Mouse (Mus musculus) lung, postnatal 0 days (tissue): ENCODE data around the gene 9930104L06Rik. TPM values are rescaled to one million over a fixed set of nuclear protein-coding genes. Genes with fewer than 3 reads are reported as not detected.
A peak's percentile ranks its signal among the peaks of the same experiment; 100 is the strongest.

Source experiments
- ATAC-seq: fragments of 200-750 bp; cut with Nextera tagmentation; 2 replicates; pipeline ENCODE4 v1.8.0; 2017; ENCODE audit warnings: moderate library complexity
- DNase-seq: peaks from one replicate; pipeline ENCODE4 v3.0.0-alpha.2; 2016; ENCODE audit warnings: low spot score
- H3K27ac ChIP-seq: fragments of 300-500 bp; sonication (generic); 2 replicates; pipeline ENCODE4 v1.5.1; 2014; ENCODE audit warnings: antibody characterized with exemption, mild to moderate bottlenecking, low read length, mixed read lengths
- H3K27me3 ChIP-seq: fragments of 300-500 bp; sonication (generic); replicated peaks from 2 replicates; pipeline ENCODE4 v1.6.1; 2014; ENCODE audit warnings: low read length, mixed read lengths; ENCODE audit not compliant: insufficient read depth
- H3K36me3 ChIP-seq: fragments of 300-500 bp; sonication (generic); 2 replicates; pipeline ENCODE4 v1.6.1; 2014; ENCODE audit warnings: low read length, mixed read lengths; ENCODE audit not compliant: insufficient read depth
- H3K4me1 ChIP-seq: fragments of 300-500 bp; sonication (generic); 2 replicates; pipeline ENCODE4 v1.6.1; 2014; ENCODE audit warnings: antibody characterized with exemption, low read depth, low read length, mixed read lengths; ENCODE audit not compliant: insufficient read depth
- H3K4me2 ChIP-seq: fragments of 300-500 bp; sonication (generic); replicated peaks from 2 replicates; pipeline ENCODE4 v1.6.1; 2014; ENCODE audit warnings: low read depth, mild to moderate bottlenecking, low read length, moderate library complexity, mixed read lengths
- H3K4me3 ChIP-seq: fragments of 300-500 bp; sonication (generic); 2 replicates; pipeline ENCODE4 v1.5.1; 2014; ENCODE audit warnings: low read depth, low read length
- H3K9ac ChIP-seq: fragments of 300-500 bp; sonication (generic); replicated peaks from 2 replicates; pipeline ENCODE4 v1.6.1; 2014; ENCODE audit warnings: low read depth, mild to moderate bottlenecking
- H3K9me3 ChIP-seq: fragments of 300-500 bp; sonication (generic); 2 replicates; pipeline ENCODE4 v1.6.1; 2016; ENCODE audit warnings: low read length, mixed read lengths
- CTCF ChIP-seq: IDR thresholded peaks from 2 replicates; pipeline ENCODE4 v1.5.1; 2016; ENCODE audit warnings: antibody characterized with exemption, mild to moderate bottlenecking
- EP300 ChIP-seq: IDR thresholded peaks from 2 replicates; pipeline ENCODE4 v1.6.1; 2016; ENCODE audit warnings: antibody characterized with exemption, mild to moderate bottlenecking, control low read depth
- WGBS: fragments of 180-500 bp; shearing (Covaris S2); extraction: QIAGEN DNeasy Blood & Tissue Kit; methylation state at CpG from one replicate; pipeline ENCODE4 v1.1.7; 2014; 5-methylcytosine and 5-hydroxymethylcytosine counted together
- polyA plus RNA-seq: library from polyadenylated mRNA; unstranded; fragments of >200 nt; fragmentation: Nextera tagmentation; extraction: Ambion mirVana; gene quantifications from 2 replicates; pipeline ENCODE4 v1.2.1, GENCODE M21; 2015

Gene 9930104L06Rik
- polyA plus RNA-seq, 1 experiment from 2014 or later: 7.3 TPM

- peak; percentile 64 for DNase-seq
- H3K27ac ChIP-seq: no peak overlapping the region
- H3K36me3 ChIP-seq: 0 out of 2 replicates have a peak, but pooled peaks cover 5% of the 10 kb centered on the region
- WGBS: 5% methylated on average over 4 of the region's 4 CpGs
- H3K27me3 ChIP-seq: no peaks in the 10 kb centered on the region
- H3K4me1 ChIP-seq: no peaks in the 10 kb centered on the region
- no peaks in the 10 kb centered on the region for H3K9me3 ChIP-seq
- TF ChIP-seq EP300: no peak
- TF ChIP-seq CTCF: peak; percentile 96
- ATAC-seq: peak; percentile 25; the same call in 1 of the 2 replicates
- H3K4me2 ChIP-seq: no peak overlapping the region
- H3K9ac ChIP-seq: no peak overlapping the region
- no peak overlapping the region for H3K4me3 ChIP-seq
Measured at GRCm38 (mm10) chr4:124943022-124943421, 6.2 kb downstream of the 9930104L06Rik start.

DNA sequence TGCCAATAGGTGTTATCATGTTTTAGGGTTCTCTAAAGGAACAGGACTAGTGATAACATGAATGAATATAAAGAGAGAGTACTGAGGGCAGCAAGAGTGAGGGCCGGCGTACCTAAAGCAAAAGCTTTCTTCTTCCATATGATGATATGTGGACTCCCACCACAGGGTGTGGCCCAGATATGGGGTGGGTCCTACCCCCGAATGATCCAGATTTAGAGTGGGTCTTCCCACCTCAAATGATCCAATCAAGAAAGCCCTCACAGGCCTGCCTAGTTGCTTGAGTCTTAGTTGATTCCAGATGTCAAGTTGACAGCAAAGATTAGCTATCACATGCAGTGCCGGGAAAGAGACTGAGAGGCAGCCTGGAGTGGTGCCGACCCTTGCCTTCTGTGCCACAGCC, 6.9 kb downstream of the 9930104L06Rik start:
- TF ChIP-seq CTCF: no peak
- TF ChIP-seq EP300: no peak
- 0 out of 2 replicates have a peak, but pooled peaks cover 5% of the 10 kb centered on the region for H3K36me3 ChIP-seq
- 74% methylated on average over 5 of the region's 5 CpGs for WGBS
- H3K4me1 ChIP-seq: no peaks in the 10 kb centered on the region
- H3K4me3 ChIP-seq: no peak overlapping the region
- no peak overlapping the region for H3K9ac ChIP-seq
- no peak for DNase-seq
- no peak overlapping the region for H3K27ac ChIP-seq
- H3K4me2 ChIP-seq: no peak overlapping the region
- ATAC-seq: no peak
- H3K27me3 ChIP-seq: no peaks in the 10 kb centered on the region
- no peaks in the 10 kb centered on the region for H3K9me3 ChIP-seq

- no peak for ATAC-seq
- DNase-seq: peak; percentile 37
- no peaks in the 10 kb centered on the region for H3K27me3 ChIP-seq
- TF ChIP-seq EP300: no peak
- peak; percentile 64 for TF ChIP-seq CTCF
- no peak overlapping the region for H3K4me3 ChIP-seq
- H3K4me2 ChIP-seq: no peak overlapping the region
- H3K9ac ChIP-seq: no peak overlapping the region
- H3K4me1 ChIP-seq: no peaks in the 10 kb centered on the region
- 54% methylated on average over 2 of the region's 2 CpGs for WGBS
- H3K27ac ChIP-seq: no peak overlapping the region
- no peaks in the 10 kb centered on the region for H3K9me3 ChIP-seq
- H3K36me3 ChIP-seq: 0 out of 2 replicates have a peak, but pooled peaks cover 5% of the 10 kb centered on the region
Measured at GRCm38 (mm10) chr4:124944961-124945360, 8.1 kb downstream of the 9930104L06Rik start.

DNA sequence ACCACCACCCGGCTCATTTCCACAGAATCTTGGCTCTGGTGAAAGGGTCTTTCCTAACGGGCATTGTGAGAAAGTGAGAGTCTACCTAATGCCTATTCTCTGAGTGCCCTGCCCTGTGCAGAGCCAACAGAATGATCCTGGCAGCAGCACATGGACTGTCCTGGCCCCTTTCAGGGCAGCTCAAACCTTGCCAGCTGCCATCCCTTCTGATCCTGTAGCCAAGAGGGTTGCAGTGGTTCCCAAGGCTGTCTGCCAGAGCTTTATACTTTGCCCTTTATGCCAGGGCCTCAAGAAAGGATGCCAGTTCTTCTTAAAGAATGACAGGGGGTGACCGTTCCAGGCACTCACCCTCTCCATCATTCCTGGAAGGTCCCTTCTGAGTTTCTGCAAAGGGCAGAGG, 12.6 kb downstream of the 9930104L06Rik start:
- no peaks in the 10 kb centered on the region for H3K27me3 ChIP-seq
- WGBS: 77% methylated on average over 3 of the region's 3 CpGs
- H3K36me3 ChIP-seq: no peaks in the 10 kb centered on the region
- no peak overlapping the region for H3K4me2 ChIP-seq
- DNase-seq: no peak
- H3K9me3 ChIP-seq: no peaks in the 10 kb centered on the region
- TF ChIP-seq CTCF (no peak), EP300 (no peak)
- 0 out of 2 replicates have a peak, but pooled peaks cover 4% of the 10 kb centered on the region for H3K4me1 ChIP-seq
- ATAC-seq: no peak
- H3K27ac ChIP-seq: no peak overlapping the region
- H3K9ac ChIP-seq: no peak overlapping the region
- no peak overlapping the region for H3K4me3 ChIP-seq

GRCm38 (mm10) chr4:124950181-124951035, 13.6 kb downstream of the 9930104L06Rik start:
- peak overlapping the region; percentile 47; the same call in 1 of the 2 replicates for H3K27ac ChIP-seq
- no peak overlapping the region for H3K9ac ChIP-seq
- no peak overlapping the region for H3K4me3 ChIP-seq
- no peaks in the 10 kb centered on the region for H3K27me3 ChIP-seq
- WGBS: 53% methylated on average over 21 of the region's 21 CpGs
- peak; percentile 77 for DNase-seq
- ATAC-seq: peak; percentile 66
- no peak for TF ChIP-seq EP300
- no peak for TF ChIP-seq CTCF
- H3K4me1 ChIP-seq: 0 out of 2 replicates have a peak, but pooled peaks cover 4% of the 10 kb centered on the region
- H3K4me2 ChIP-seq: no peak overlapping the region
- H3K36me3 ChIP-seq: no peaks in the 10 kb centered on the region
- H3K9me3 ChIP-seq: no peaks in the 10 kb centered on the region

DNA sequence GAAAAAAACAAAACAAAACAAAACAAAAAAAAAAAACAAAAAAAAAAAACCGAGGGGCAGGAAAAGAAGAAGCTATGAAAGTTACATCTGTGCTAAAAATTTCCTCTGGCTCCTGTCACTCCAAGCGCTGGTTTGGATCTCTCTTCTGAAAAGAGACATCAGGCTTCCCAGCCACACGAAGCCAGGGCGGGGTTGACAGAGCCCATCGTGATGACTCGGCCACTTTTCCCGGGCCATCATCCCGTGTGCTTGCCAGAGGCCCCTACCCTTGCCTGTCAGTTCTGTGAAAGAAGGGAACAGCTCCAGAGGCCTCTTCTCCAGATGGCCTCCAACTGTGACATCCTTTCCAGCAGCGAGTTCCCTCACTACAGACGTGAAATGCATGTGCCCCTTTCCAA, 14.2 kb downstream of the 9930104L06Rik start:
- H3K4me2 ChIP-seq: no peak overlapping the region
- H3K9ac ChIP-seq: no peak overlapping the region
- WGBS: 25% methylated on average over 10 of the region's 10 CpGs
- H3K27me3 ChIP-seq: no peaks in the 10 kb centered on the region
- TF ChIP-seq EP300: no peak
- no peak overlapping the region for H3K4me3 ChIP-seq
- DNase-seq (peak; percentile 70), ATAC-seq (peak; percentile 73)
- H3K36me3 ChIP-seq: no peaks in the 10 kb centered on the region
- no peak overlapping the region; the same call in 1 of the 2 replicates for H3K27ac ChIP-seq
- no peaks in the 10 kb centered on the region for H3K9me3 ChIP-seq
- H3K4me1 ChIP-seq: 0 out of 2 replicates have a peak, but pooled peaks cover 4% of the 10 kb centered on the region
